Mouse (Mus musculus): ENCODE measurements around the gene Rxfp3. TPM values are rescaled to one million over a fixed set of nuclear protein-coding genes. Genes with fewer than 3 reads are reported as not detected.
A peak's percentile ranks its signal among the peaks of the same experiment; 100 is the strongest.

Gene Rxfp3
- polyA plus RNA-seq, 2 experiments: not detected

DNA sequence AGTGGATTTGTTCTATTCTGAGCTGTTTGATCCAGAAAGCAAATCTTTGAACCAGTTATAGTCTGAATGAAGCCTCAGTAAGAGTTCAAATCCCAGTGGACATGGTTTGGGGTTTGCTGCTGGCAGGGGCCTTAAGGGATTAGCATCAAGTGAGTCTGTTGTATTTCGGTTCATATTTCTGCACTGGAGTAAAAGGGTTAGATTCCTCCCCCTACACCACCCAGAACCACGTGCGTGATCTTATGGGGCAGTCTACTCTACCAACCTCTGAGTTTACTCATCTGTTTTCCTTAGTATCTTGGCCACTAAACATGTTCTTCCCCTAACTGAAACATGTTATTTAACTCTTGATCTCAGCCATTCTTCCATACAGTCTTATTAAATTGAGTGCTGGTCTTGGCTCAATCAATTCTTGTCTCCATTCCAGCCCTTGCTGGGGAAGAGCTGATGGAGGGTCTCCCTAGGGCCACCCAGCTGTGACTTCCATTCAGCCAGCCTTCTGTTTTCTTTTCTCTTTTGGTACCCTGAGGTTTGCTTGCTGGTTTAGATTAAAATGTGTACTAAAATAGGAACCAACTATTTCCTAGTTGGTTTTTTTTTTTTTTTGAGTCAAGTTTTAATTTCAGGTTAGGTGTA is 38.1 kb upstream of the Rxfp3 start:
- DNase-seq (ENCODE audit: low read depth in 3 of 3, low spot score in 3 of 3) (no peak), ATAC-seq (ENCODE audit: insufficient read depth) (no peak)
- H3K4me2 ChIP-seq (ENCODE audit: low read depth): no peak overlapping the region
- H3K36me3 ChIP-seq (replicated peaks; ENCODE audit: control insufficient read depth, insufficient read depth, low read depth): no peaks in the 10 kb centered on the region
- no peak overlapping the region for H3K4me3 ChIP-seq (ENCODE audit: insufficient read depth in 1 of 2, low read depth in 2 of 2, low read length in 2 of 2)
- H3K27me3 ChIP-seq (ENCODE audit: control insufficient read depth, insufficient read depth, low read length): no peaks in the 10 kb centered on the region
- H3K9ac ChIP-seq (replicated peaks): no peak overlapping the region
- no peaks in the 10 kb centered on the region for H3K9me3 ChIP-seq (ENCODE audit: control insufficient read depth, low read length)
- H3K4me1 ChIP-seq (replicated peaks; ENCODE audit: control insufficient read depth in 2 of 2, insufficient read depth in 2 of 2, low read length in 1 of 2): no peaks in the 10 kb centered on the region
- H3K27ac ChIP-seq: no peak overlapping the region
- TF ChIP-seq EP300 (IDR thresholded peaks at IDR 0.05; ENCODE audit: low read depth) (no peak), CTCF (IDR thresholded peaks at IDR 0.05; ENCODE audit: low read depth) (no peak)
- WGBS (ENCODE audit: insufficient replicate concordance): 60% methylated on average over 3 of the region's 3 CpGs

DNA sequence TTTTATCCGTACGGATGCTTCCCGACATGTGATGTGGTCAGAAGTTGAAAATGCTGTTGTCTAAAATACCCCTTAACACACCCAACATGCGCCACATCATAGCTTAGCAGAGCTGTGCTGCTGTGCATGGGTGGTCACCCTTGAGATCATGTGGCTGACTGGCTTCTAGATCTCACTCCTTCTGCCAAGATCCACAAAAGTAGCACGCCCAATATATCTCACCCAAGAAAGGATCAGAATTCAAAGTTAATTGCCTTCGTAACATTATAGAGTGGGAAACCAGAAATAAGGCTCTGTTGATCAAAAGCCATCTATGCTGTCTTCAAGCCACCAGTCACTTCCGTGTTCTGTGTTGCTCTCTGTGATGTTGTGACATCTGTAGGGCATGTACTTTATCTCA is 30.1 kb upstream of the Rxfp3 start:
- Histone ChIP-seq H3K9ac (replicated peaks) (no peak overlapping the region), H3K4me2 (ENCODE audit: low read depth) (no peak overlapping the region), H3K4me1 (replicated peaks; ENCODE audit: control insufficient read depth in 2 of 2, insufficient read depth in 2 of 2, low read length in 1 of 2) (no peaks in the 10 kb centered on the region; a peak in 1 of 4 replicates), H3K9me3 (ENCODE audit: control insufficient read depth, low read length) (no peaks in the 10 kb centered on the region), H3K27ac (no peak overlapping the region), H3K4me3 (ENCODE audit: insufficient read depth in 1 of 2, low read depth in 2 of 2, low read length in 2 of 2) (no peak overlapping the region), H3K36me3 (replicated peaks; ENCODE audit: control insufficient read depth, insufficient read depth, low read depth) (no peaks in the 10 kb centered on the region), H3K27me3 (ENCODE audit: control insufficient read depth, insufficient read depth, low read length) (no peaks in the 10 kb centered on the region)
- WGBS (ENCODE audit: insufficient replicate concordance): 57% methylated on average over 7 of the region's 7 CpGs
- DNase-seq (ENCODE audit: low read depth in 3 of 3, low spot score in 3 of 3) (no peak), ATAC-seq (ENCODE audit: insufficient read depth) (no peak)
- TF ChIP-seq EP300 (IDR thresholded peaks at IDR 0.05; ENCODE audit: low read depth): no peak
- no peak for TF ChIP-seq CTCF (IDR thresholded peaks at IDR 0.05; ENCODE audit: low read depth)

DNA sequence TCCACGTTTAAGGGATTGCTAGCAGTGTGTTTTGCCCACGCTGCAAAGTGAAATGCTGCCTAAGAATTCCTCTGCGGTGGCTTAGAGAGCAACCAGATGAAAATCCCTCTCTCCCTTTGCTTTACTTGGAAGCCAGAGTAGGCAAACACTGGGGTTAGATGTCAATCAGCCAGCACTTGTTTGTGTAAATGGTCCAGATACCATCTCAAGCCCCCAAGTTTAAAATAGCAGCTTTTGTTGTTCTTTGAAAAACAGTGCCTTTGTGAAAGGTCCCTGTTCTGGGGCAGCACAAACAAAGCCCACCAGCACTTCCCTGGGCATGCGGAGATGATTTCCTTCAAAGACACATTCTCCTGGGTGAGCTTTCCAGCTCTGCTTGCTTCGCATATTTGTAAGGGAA is 28.5 kb upstream of the Rxfp3 start:
- Histone ChIP-seq H3K4me1 (replicated peaks; ENCODE audit: control insufficient read depth in 2 of 2, insufficient read depth in 2 of 2, low read length in 1 of 2) (no peaks in the 10 kb centered on the region; a peak in 1 of 4 replicates), H3K9ac (replicated peaks) (no peak overlapping the region), H3K27me3 (ENCODE audit: control insufficient read depth, insufficient read depth, low read length) (no peaks in the 10 kb centered on the region), H3K4me3 (ENCODE audit: insufficient read depth in 1 of 2, low read depth in 2 of 2, low read length in 2 of 2) (no peak overlapping the region), H3K4me2 (ENCODE audit: low read depth) (peak overlapping the region; percentile 44), H3K9me3 (ENCODE audit: control insufficient read depth, low read length) (no peaks in the 10 kb centered on the region), H3K36me3 (replicated peaks; ENCODE audit: control insufficient read depth, insufficient read depth, low read depth) (no peaks in the 10 kb centered on the region), H3K27ac (no peak overlapping the region)
- TF ChIP-seq EP300 (IDR thresholded peaks at IDR 0.05; ENCODE audit: low read depth) (no peak), CTCF (IDR thresholded peaks at IDR 0.05; ENCODE audit: low read depth) (no peak)
- DNase-seq (ENCODE audit: low read depth in 3 of 3, low spot score in 3 of 3) (no peak), ATAC-seq (ENCODE audit: insufficient read depth) (no peak)
- WGBS (ENCODE audit: insufficient replicate concordance): 27% methylated on average over 5 of the region's 5 CpGs

DNA sequence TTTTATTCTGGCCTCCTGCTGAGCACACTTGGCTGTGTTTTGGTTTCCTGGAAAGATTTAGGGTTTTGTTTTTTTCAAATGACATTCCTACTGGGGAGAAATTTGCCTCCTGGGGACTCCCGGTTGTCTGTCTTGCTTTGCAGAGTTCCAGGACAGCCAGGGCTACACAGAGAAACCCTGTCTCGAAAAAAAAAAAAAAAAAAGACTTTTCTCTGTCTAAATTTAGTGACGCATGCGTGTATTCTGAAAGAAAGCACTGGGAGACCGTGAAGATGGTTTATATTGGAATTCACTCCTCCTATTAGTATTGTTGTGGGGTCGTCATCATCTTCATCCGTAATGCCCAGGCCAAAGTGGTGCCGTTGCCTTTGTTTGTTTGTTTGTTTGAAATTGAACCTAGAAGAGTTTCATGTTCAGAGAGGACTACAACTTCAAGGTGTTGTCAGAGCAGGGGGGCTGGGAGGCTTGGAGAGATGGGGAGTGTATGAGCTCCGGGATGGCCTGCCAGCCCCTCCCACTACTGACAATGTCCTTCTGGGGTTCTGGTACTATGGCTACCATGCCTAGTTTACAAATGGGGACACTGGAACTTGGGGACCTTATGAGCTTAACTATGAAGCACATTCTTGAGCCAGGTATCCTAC is 27.9 kb upstream of the Rxfp3 start:
- H3K4me3 ChIP-seq (ENCODE audit: insufficient read depth in 1 of 2, low read depth in 2 of 2, low read length in 2 of 2): peak overlapping the region; percentile 17 to 34; a peak in 3 of 4 replicates
- H3K4me2 ChIP-seq (ENCODE audit: low read depth): peak overlapping the region; percentile 44
- no peaks in the 10 kb centered on the region for H3K27me3 ChIP-seq (ENCODE audit: control insufficient read depth, insufficient read depth, low read length)
- no peak for ATAC-seq (ENCODE audit: insufficient read depth)
- 21% methylated on average over 9 of the region's 9 CpGs for WGBS (ENCODE audit: insufficient replicate concordance)
- H3K9me3 ChIP-seq (ENCODE audit: control insufficient read depth, low read length): no peaks in the 10 kb centered on the region
- no peak overlapping the region for H3K27ac ChIP-seq
- no peaks in the 10 kb centered on the region; a peak in 1 of 4 replicates for H3K4me1 ChIP-seq (replicated peaks; ENCODE audit: control insufficient read depth in 2 of 2, insufficient read depth in 2 of 2, low read length in 1 of 2)
- no peak for TF ChIP-seq CTCF (IDR thresholded peaks at IDR 0.05; ENCODE audit: low read depth)
- TF ChIP-seq EP300 (IDR thresholded peaks at IDR 0.05; ENCODE audit: low read depth): no peak
- no peak for DNase-seq (ENCODE audit: low read depth in 3 of 3, low spot score in 3 of 3)
- no peak overlapping the region for H3K9ac ChIP-seq (replicated peaks)
- no peaks in the 10 kb centered on the region for H3K36me3 ChIP-seq (replicated peaks; ENCODE audit: control insufficient read depth, insufficient read depth, low read depth)

DNA sequence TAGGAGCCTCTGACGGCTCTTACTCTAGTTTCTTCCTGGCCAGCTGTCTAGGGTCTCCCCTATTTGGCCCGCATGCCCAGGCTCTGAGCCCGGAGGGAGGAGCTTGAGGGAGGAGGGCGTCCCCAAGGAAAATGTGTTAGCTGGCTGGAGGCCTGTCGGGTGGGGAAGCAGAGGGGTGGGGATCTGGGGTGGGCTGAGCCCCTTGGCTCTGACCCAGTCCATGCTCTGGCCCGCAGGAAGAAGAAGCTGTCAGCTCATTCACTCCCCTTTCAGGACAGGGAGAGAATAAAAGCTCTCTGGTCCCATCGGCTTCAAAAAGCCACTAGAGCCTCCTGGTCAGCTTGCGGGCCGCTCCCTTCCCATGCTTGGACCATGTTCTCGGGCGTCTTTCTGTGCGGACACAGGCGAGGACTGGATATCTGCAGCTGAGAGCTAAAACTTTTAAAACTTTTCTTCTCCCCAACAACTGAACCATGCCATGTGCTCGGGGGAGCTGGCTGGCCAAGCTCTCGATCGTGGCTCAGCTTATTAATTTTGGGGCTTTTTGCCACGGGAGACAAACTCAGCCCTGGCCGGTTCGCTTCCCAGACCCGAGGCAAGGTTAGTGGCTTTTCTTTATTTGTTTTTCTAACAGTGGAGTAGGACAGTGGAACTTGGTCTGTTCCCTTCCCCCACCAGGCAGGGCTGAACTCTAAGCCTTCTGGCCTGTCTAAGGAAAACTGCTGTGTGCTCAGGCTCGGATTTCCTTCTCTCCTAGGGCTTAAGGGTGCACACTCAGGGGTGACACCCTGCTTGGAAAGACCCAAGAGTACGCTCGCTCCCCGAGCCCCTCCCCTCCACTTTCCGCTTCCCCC is 27.0 kb upstream of the Rxfp3 start, which contains the start of gene Adamts12:
Adamts12 (plus strand) TSS at position 233 of the 854 bp plus-strand sequence.
- WGBS (ENCODE audit: insufficient replicate concordance): 6% methylated on average over 25 of the region's 25 CpGs
- Histone ChIP-seq H3K4me1 (replicated peaks; ENCODE audit: control insufficient read depth in 2 of 2, insufficient read depth in 2 of 2, low read length in 1 of 2) (no peaks in the 10 kb centered on the region; a peak in 1 of 4 replicates), H3K36me3 (replicated peaks; ENCODE audit: control insufficient read depth, insufficient read depth, low read depth) (no peaks in the 10 kb centered on the region), H3K27ac (no peak within 1 kb of the TSS), H3K4me3 (ENCODE audit: insufficient read depth in 1 of 2, low read depth in 2 of 2, low read length in 2 of 2) (peak within 1 kb of the TSS; percentile 34 to 51), H3K4me2 (ENCODE audit: low read depth) (peak within 1 kb of the TSS; percentile 44), H3K9ac (replicated peaks) (peak within 1 kb of the TSS; percentile 31; the same call in 1 of the 2 replicates), H3K9me3 (ENCODE audit: control insufficient read depth, low read length) (no peaks in the 10 kb centered on the region), H3K27me3 (ENCODE audit: control insufficient read depth, insufficient read depth, low read length) (no peaks in the 10 kb centered on the region)
- DNase-seq (ENCODE audit: low read depth in 3 of 3, low spot score in 3 of 3): no peak
- peak; percentile 37; the same call in 1 of the 2 replicates for ATAC-seq (ENCODE audit: insufficient read depth)
- TF ChIP-seq EP300 (IDR thresholded peaks at IDR 0.05; ENCODE audit: low read depth): no peak
- no peak for TF ChIP-seq CTCF (IDR thresholded peaks at IDR 0.05; ENCODE audit: low read depth)

All from liver, embryonic 14.5 days (tissue).